Mouse (Mus musculus): ENCODE data around the gene Pla2g12a. TPM values are rescaled to one million over a fixed set of nuclear protein-coding genes. Genes with fewer than 3 reads are reported as not detected.

Pla2g12a gene
- polyA plus RNA-seq, 1 experiment from 2014 or later: 28.1 TPM

DNA sequence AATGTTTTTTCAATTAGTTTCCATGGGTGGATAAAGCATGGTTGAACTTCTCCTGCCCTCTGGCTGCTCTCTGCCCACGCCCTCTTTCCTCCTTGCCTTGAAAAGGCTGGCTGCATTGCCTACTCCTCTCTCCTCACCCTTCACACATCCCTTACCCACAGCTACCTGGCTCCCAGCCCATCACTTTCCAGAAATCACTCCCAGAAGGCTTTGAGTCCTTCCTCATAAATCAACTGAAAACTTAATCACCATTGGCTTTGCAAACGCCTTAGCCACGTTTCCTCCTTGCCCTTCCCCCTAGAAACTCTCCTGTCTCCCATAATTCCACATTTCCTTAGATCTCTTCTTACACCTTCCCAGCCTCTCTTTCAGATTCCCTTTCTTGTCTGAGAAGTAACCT lies 59.4 kb downstream of the Pla2g12a start:
- Histone ChIP-seq H3K27ac (no peak overlapping the region), H3K27me3 (no peaks in the 10 kb centered on the region), H3K9ac (no peak overlapping the region), H3K4me1 (peaks cover 8% of the 10 kb centered on the region; the same call in 1 of the 2 replicates), H3K36me3 (no peaks in the 10 kb centered on the region), H3K4me2 (no peak overlapping the region), H3K9me3 (no peaks in the 10 kb centered on the region), H3K4me3 (no peak overlapping the region)
- no peak for ATAC-seq (ENCODE audit: insufficient number of reproducible peaks, low FRiP score, low TSS enrichment, low read depth)
- WGBS: 17% methylated on average over 3 of the region's 3 CpGs

DNA sequence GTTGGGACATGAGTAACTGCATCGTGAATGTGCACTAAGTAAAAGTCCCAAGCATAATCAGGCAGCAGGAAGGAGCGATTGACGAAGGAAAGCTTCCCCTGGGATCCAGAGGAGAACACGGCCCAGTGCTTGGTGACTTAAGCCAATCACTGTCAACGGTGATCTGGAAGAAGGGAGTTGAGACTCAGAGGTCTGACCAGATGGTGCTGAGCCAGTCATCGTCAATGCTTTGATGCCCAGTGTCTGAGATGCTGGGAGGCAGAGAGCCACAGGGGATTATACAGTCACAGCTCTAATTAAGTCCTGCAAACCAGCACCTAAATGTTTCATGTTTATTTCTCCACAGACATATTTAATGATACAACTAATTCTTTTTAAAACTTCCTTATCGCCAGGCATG lies 60.7 kb downstream of the Pla2g12a start:
- Histone ChIP-seq H3K9me3 (no peaks in the 10 kb centered on the region), H3K4me3 (no peak overlapping the region), H3K36me3 (no peaks in the 10 kb centered on the region), H3K27ac (no peak overlapping the region), H3K4me1 (peaks cover 8% of the 10 kb centered on the region; the same call in 1 of the 2 replicates), H3K9ac (no peak overlapping the region), H3K4me2 (no peak overlapping the region), H3K27me3 (no peaks in the 10 kb centered on the region)
- WGBS: 51% methylated on average over 7 of the region's 7 CpGs
- no peak for ATAC-seq (ENCODE audit: insufficient number of reproducible peaks, low FRiP score, low TSS enrichment, low read depth)

DNA sequence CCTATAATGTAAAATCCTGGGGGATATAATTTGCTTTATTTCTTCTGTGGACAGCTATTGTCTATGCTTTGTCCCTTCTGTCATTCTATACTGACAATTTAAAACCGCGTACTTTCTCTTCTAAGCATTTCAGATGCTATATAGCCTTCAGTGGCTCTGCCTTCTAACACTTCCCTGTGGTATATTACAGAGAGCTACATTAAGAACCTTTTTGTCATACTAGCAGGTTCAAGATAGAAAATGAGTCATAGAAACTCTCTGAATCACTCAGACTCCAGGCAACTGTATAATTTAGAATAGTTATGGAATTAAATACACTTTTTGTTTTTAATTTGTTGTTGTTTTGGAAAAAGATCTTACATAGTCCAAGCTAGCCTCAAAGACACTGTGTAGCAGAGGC lies 62.4 kb downstream of the Pla2g12a start:
- no peak for ATAC-seq (ENCODE audit: insufficient number of reproducible peaks, low FRiP score, low TSS enrichment, low read depth)
- Histone ChIP-seq H3K27ac (no peak overlapping the region), H3K36me3 (no peaks in the 10 kb centered on the region), H3K27me3 (no peaks in the 10 kb centered on the region), H3K9ac (no peak overlapping the region), H3K9me3 (no peaks in the 10 kb centered on the region), H3K4me3 (no peak overlapping the region), H3K4me1 (peaks cover 8% of the 10 kb centered on the region; the same call in 1 of the 2 replicates), H3K4me2 (no peak overlapping the region)
- 89% methylated on average over 2 of the region's 2 CpGs for WGBS

GRCm38 (mm10) chr3:129941291-129941690 lies 62.9 kb downstream of the Pla2g12a start:
- Histone ChIP-seq H3K9ac (no peak overlapping the region), H3K36me3 (no peaks in the 10 kb centered on the region), H3K27me3 (no peaks in the 10 kb centered on the region), H3K4me3 (no peak overlapping the region), H3K27ac (no peak overlapping the region), H3K4me1 (peaks cover 8% of the 10 kb centered on the region; the same call in 1 of the 2 replicates), H3K4me2 (no peak overlapping the region), H3K9me3 (no peaks in the 10 kb centered on the region)
- no peak for ATAC-seq (ENCODE audit: insufficient number of reproducible peaks, low FRiP score, low TSS enrichment, low read depth)
- 91% methylated on average over 1 of the region's 1 CpGs for WGBS

- H3K4me3 ChIP-seq: no peak overlapping the region
- no peak overlapping the region for H3K4me2 ChIP-seq
- H3K27ac ChIP-seq: no peak overlapping the region
- H3K27me3 ChIP-seq: no peaks in the 10 kb centered on the region
- no peak overlapping the region for H3K9ac ChIP-seq
- no peaks in the 10 kb centered on the region for H3K36me3 ChIP-seq
- WGBS: 52% methylated on average over 4 of the region's 4 CpGs
- no peaks in the 10 kb centered on the region for H3K4me1 ChIP-seq
- no peaks in the 10 kb centered on the region for H3K9me3 ChIP-seq
- no peak for ATAC-seq (ENCODE audit: insufficient number of reproducible peaks, low FRiP score, low TSS enrichment, low read depth)
These were observed 65.4 kb downstream of the Pla2g12a start for GRCm38 (mm10) chr3:129943813-129944212.

Other genes starting within 250 kb of the Pla2g12a start
- gene Egf, start 123.3 kb upstream of the Pla2g12a start, polyA plus RNA-seq (2015; fragmentation: Nextera tagmentation; extraction: Ambion mirVana): 1.9 and 2.2 TPM in 2 replicates
- not detected in 2 replicates for gene Lrit3, start 74.6 kb upstream of the Pla2g12a start, polyA plus RNA-seq (2015; fragmentation: Nextera tagmentation; extraction: Ambion mirVana)
- gene Rrh, start 56.0 kb upstream of the Pla2g12a start, polyA plus RNA-seq (2015; fragmentation: Nextera tagmentation; extraction: Ambion mirVana): 0.27 TPM in 1 of 2 replicates, not detected in the other
- 66.7 and 72.5 TPM in 2 replicates for gene Gar1, start 47.2 kb upstream of the Pla2g12a start, polyA plus RNA-seq (2015; fragmentation: Nextera tagmentation; extraction: Ambion mirVana)
- gene Cfi, start 42.7 kb upstream of the Pla2g12a start, polyA plus RNA-seq (2015; fragmentation: Nextera tagmentation; extraction: Ambion mirVana): 0.72 TPM in 1 of 2 replicates, not detected in the other
- gene Casp6, start 22.8 kb downstream of the Pla2g12a start, polyA plus RNA-seq (2015; fragmentation: Nextera tagmentation; extraction: Ambion mirVana): 54.2 and 58.2 TPM in 2 replicates
- 7.3 and 9.3 TPM in 2 replicates for gene Mcub, start 91.6 kb downstream of the Pla2g12a start, polyA plus RNA-seq (2015; fragmentation: Nextera tagmentation; extraction: Ambion mirVana)
- gene Sec24b, start 182.9 kb downstream of the Pla2g12a start, polyA plus RNA-seq (2015; fragmentation: Nextera tagmentation; extraction: Ambion mirVana): 29.8 and 30.0 TPM in 2 replicates

Data from limb, embryonic 15.5 days (tissue).